Comparison of ENCODE assay signal across 24 mouse cellular contexts in genomic region chr1:184402985-184403384, GRCm38 (mm10).
A peak's percentile ranks its signal among the peaks of the same experiment; 100 is the strongest.
DNase-seq lines count a peak whose midpoint lies in the region; ATAC-seq lines count a peak whose summit lies in the region.
"Had no signal": no experiment of that assay in that cellular context is flagged by ENCODE, and none has a peak within 500 bp of the region (broad histone marks: within the 10 kb centered on the region; RNA-seq: fewer than 3 reads in every experiment).

No protein-coding gene starts in this region.

- WGBS in lung, embryonic 16.5 days, result 62% methylated on average over 6 of the region's 6 CpGs
- 27% methylated on average over 6 of the region's 6 CpGs for WGBS in large intestine, adult 2 months

- no peak for DNase-seq in lung, postnatal 14 days
- peak; percentile 13 for DNase-seq in large intestine, adult 2 months (ENCODE audit: low read depth, low spot score)
- DNase-seq in skeletal muscle tissue, adult 2 months (ENCODE audit: low read depth, low spot score), result peak; percentile 63
- no peak for DNase-seq in cerebellum, adult 11-12 months
- DNase-seq in cerebellum, postnatal 4 days (ENCODE audit: low spot score in 2 of 2), result no peak
- DNase-seq: adrenal gland, adult 2 months; cerebellum, adult 9-10 months; embryo, embryonic 11 days; gastrocnemius, postnatal 14 days; heart, postnatal 14 days; kidney, adult 2 months; kidney, postnatal 10 days; liver, embryonic 13.5 days; lung, postnatal 10 days; right cerebral cortex, postnatal 14 days had no signal

- no peak overlapping the region for H3K9ac ChIP-seq in lung, embryonic 16.5 days (ENCODE audit: low read length)
- H3K9ac ChIP-seq: embryonic facial prominence, embryonic 15.5 days; hindbrain, embryonic 12.5 days; liver, embryonic 13.5 days; stomach, embryonic 15.5 days had no signal

- no peak overlapping the region for H3K4me2 ChIP-seq in lung, embryonic 16.5 days (ENCODE audit: low read depth, low read length)
- H3K4me2 ChIP-seq: embryonic facial prominence, embryonic 15.5 days; hindbrain, embryonic 12.5 days; liver, embryonic 13.5 days; stomach, embryonic 15.5 days had no signal

- H3K27me3 ChIP-seq in lung, embryonic 16.5 days (ENCODE audit: control insufficient read depth, insufficient read depth, low read depth, low read length), result no peaks in the 10 kb centered on the region
- H3K27me3 ChIP-seq: embryonic facial prominence, embryonic 15.5 days; hindbrain, embryonic 12.5 days; liver, embryonic 13.5 days; stomach, embryonic 15.5 days had no signal

- peak; percentile 71; the same call in 1 of the 2 replicates for ATAC-seq in lung, embryonic 16.5 days (ENCODE audit: low read depth)
- 0 out of 2 replicates have a peak, but pooled peaks have one; percentile 29 for ATAC-seq in common myeloid progenitor, adult 5-6 weeks (replicated peaks; ENCODE audit: low read depth, poor library complexity, severe bottlenecking)
- ATAC-seq: inflammation-experienced regulatory T-cells, adult 6 months; midbrain, embryonic 16.5 days had no signal

- H3K9me3 ChIP-seq in lung, embryonic 16.5 days (ENCODE audit: control insufficient read depth, low read length), result no peaks in the 10 kb centered on the region
- H3K9me3 ChIP-seq: embryonic facial prominence, embryonic 15.5 days; forebrain, embryonic 10.5 days; heart, embryonic 10.5 days; hindbrain, embryonic 12.5 days; liver, embryonic 13.5 days; stomach, embryonic 15.5 days had no signal

- no peaks in the 10 kb centered on the region for H3K36me3 ChIP-seq in lung, embryonic 16.5 days (ENCODE audit: control insufficient read depth, insufficient read depth, low read length)
- H3K36me3 ChIP-seq: embryonic facial prominence, embryonic 15.5 days; forebrain, embryonic 10.5 days; heart, embryonic 10.5 days; hindbrain, embryonic 12.5 days; liver, embryonic 13.5 days; stomach, embryonic 15.5 days had no signal

- no peaks in the 10 kb centered on the region for H3K4me1 ChIP-seq in lung, embryonic 16.5 days (replicated peaks; ENCODE audit: control insufficient read depth, insufficient read depth, low read length)
- H3K4me1 ChIP-seq: embryonic facial prominence, embryonic 15.5 days; forebrain, embryonic 10.5 days; hindbrain, embryonic 12.5 days; liver, embryonic 13.5 days; stomach, embryonic 15.5 days had no signal

- no peak overlapping the region for H3K4me3 ChIP-seq in lung, embryonic 16.5 days (ENCODE audit: low read length)
- H3K4me3 ChIP-seq: embryonic facial prominence, embryonic 15.5 days; forebrain, embryonic 10.5 days; heart, embryonic 10.5 days; hindbrain, embryonic 12.5 days; liver, embryonic 13.5 days; stomach, embryonic 15.5 days had no signal

- no peak overlapping the region for H3K27ac ChIP-seq in lung, embryonic 16.5 days (ENCODE audit: low read length)
- H3K27ac ChIP-seq: embryonic facial prominence, embryonic 15.5 days; forebrain, embryonic 10.5 days; heart, embryonic 10.5 days; hindbrain, embryonic 12.5 days; liver, embryonic 13.5 days; stomach, embryonic 15.5 days had no signal

Comparison
In these comparisons a context has a peak if more than half of its experiments do, and no peak if none do; other contexts are left out.
1. DNase-seq: peak in large intestine, adult 2 months (single experiment) and skeletal muscle tissue, adult 2 months (single experiment); none in lung, postnatal 14 days (single experiment), cerebellum, adult 11-12 months (single experiment) and cerebellum, postnatal 4 days (0 of 2).